Mouse (Mus musculus) neural tube, embryonic 14.5 days (tissue): ENCODE results near the gene Slc7a4. TPM values are rescaled to one million over a fixed set of nuclear protein-coding genes. Genes with fewer than 3 reads are reported as not detected.
A peak's percentile ranks its signal among the peaks of the same experiment; 100 is the strongest.

Experiments
- ATAC-seq: fragments of 200-750 bp; cut with Nextera tagmentation; 2 replicates; pipeline ENCODE4 v1.8.0; 2017; ENCODE audit warnings: low read depth, mild to moderate bottlenecking, moderate TSS enrichment, moderate library complexity
- H3K27ac ChIP-seq: fragments of 300-500 bp; sonication (generic); 2 replicates; pipeline ENCODE4 v1.5.1; 2014; ENCODE audit warnings: low read depth, mild to moderate bottlenecking, control low read depth, low read length, moderate library complexity, mixed read lengths
- H3K27me3 ChIP-seq: fragments of 300-500 bp; sonication (generic); 2 replicates; pipeline ENCODE4 v1.6.1; 2014; ENCODE audit warnings: low read length; ENCODE audit not compliant: control insufficient read depth, insufficient read depth
- H3K36me3 ChIP-seq: fragments of 300-500 bp; sonication (generic); 2 replicates; pipeline ENCODE4 v1.6.1; 2014; ENCODE audit warnings: low read length, mixed read lengths; ENCODE audit not compliant: control insufficient read depth, insufficient read depth
- H3K4me1 ChIP-seq: fragments of 300-500 bp; sonication (generic); 2 replicates; pipeline ENCODE4 v1.6.1; 2014; ENCODE audit warnings: low read length; ENCODE audit not compliant: control insufficient read depth, insufficient read depth
- H3K4me2 ChIP-seq: fragments of 300-500 bp; sonication (generic); 2 replicates; pipeline ENCODE4 v1.6.1; 2014; ENCODE audit warnings: mild to moderate bottlenecking, low read depth, low read length, control low read depth
- H3K4me3 ChIP-seq: fragments of 300-500 bp; sonication (generic); 2 replicates; pipeline ENCODE4 v1.5.1; 2014; ENCODE audit warnings: low read depth, low read length, control low read depth, mixed read lengths
- H3K9ac ChIP-seq: fragments of 300-500 bp; sonication (generic); replicated peaks from 2 replicates; pipeline ENCODE4 v1.6.1; 2014; ENCODE audit warnings: low read depth, mild to moderate bottlenecking, control low read depth, low read length, mixed read lengths
- H3K9me3 ChIP-seq: fragments of 300-500 bp; sonication (generic); 2 replicates; pipeline ENCODE4 v1.6.1; 2016; ENCODE audit warnings: low read length; ENCODE audit not compliant: control insufficient read depth
- WGBS: fragments of 180-500 bp; shearing (Covaris S2); extraction: QIAGEN DNeasy Blood & Tissue Kit; methylation state at CpG from one replicate; pipeline ENCODE4 v1.1.7; 2014; 5-methylcytosine and 5-hydroxymethylcytosine counted together
- polyA plus RNA-seq: library from polyadenylated mRNA; unstranded; fragments of >200 nt; fragmentation: Nextera tagmentation; extraction: Ambion mirVana; gene quantifications from 2 replicates; pipeline ENCODE4 v1.2.1, GENCODE M21; 2014

The Slc7a4 gene
- polyA plus RNA-seq: 32.8 and 39.1 TPM in 2 replicates

DNA sequence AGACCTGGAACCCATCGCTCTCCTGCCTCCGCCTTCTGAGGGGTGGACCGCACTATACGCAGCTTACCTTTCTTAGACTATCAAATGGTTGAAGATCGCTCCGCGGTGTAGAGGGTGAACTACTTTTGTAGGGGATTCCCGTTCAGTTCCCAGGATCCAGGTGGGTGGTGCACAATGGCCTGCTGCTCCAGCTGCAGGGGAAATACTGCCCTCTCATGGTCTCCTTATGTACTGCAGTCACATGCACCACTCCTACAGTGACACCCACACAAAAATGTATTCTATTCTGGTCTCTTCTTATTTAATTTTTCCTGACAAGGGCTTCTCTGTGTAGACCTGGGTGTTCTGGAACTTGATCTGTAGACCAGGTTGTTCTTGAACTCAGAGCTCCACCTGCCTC is at the start of gene Slc7a4:
TSS of gene Slc7a4 (minus strand) at position 151 of the 400 bp plus-strand sequence.
- Histone ChIP-seq H3K4me2 (no peak within 1 kb of the TSS), H3K27ac (no peak within 1 kb of the TSS), H3K36me3 (no peaks in the 10 kb centered on the region), H3K9ac (no peak within 1 kb of the TSS), H3K4me1 (no peaks in the 10 kb centered on the region), H3K9me3 (no peaks in the 10 kb centered on the region), H3K27me3 (no peaks in the 10 kb centered on the region), H3K4me3 (no peak within 1 kb of the TSS)
- WGBS: 16% methylated on average over 8 of the region's 8 CpGs
- no peak for ATAC-seq

- peaks cover 33% of the 10 kb centered on the region for H3K36me3 ChIP-seq
- no peaks in the 10 kb centered on the region for H3K4me1 ChIP-seq
- no peak overlapping the region for H3K9ac ChIP-seq
- no peak overlapping the region for H3K27ac ChIP-seq
- no peak overlapping the region for H3K4me3 ChIP-seq
- no peak overlapping the region for H3K4me2 ChIP-seq
- no peaks in the 10 kb centered on the region for H3K27me3 ChIP-seq
- ATAC-seq: no peak
- WGBS: 92% methylated on average over 2 of the region's 2 CpGs
- H3K9me3 ChIP-seq: no peaks in the 10 kb centered on the region
These were observed 49.6 kb upstream of the Slc7a4 start for GRCm38 (mm10) chr16:17632580-17632979.

DNA sequence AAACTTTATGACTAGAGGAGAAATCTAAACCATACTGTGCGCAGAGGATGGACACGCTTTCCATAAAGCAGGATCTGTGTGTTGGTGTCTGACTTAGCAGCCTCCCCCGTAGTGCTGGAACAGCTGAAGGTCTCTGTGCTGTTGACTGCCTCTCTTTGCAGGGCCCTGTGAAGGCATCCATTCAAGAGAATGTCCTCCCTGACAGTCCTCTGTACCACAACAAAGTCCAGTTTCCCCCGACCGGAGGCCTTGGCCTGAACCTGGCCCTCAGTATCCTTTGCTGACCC is 43.2 kb upstream of the Slc7a4 start:
- Histone ChIP-seq H3K9ac (no peak overlapping the region), H3K4me1 (no peaks in the 10 kb centered on the region), H3K4me3 (no peak overlapping the region), H3K36me3 (peaks cover 50% of the 10 kb centered on the region), H3K9me3 (no peaks in the 10 kb centered on the region), H3K27me3 (no peaks in the 10 kb centered on the region), H3K4me2 (no peak overlapping the region), H3K27ac (no peak overlapping the region)
- ATAC-seq: no peak
- 99% methylated on average over 5 of the region's 5 CpGs for WGBS

DNA sequence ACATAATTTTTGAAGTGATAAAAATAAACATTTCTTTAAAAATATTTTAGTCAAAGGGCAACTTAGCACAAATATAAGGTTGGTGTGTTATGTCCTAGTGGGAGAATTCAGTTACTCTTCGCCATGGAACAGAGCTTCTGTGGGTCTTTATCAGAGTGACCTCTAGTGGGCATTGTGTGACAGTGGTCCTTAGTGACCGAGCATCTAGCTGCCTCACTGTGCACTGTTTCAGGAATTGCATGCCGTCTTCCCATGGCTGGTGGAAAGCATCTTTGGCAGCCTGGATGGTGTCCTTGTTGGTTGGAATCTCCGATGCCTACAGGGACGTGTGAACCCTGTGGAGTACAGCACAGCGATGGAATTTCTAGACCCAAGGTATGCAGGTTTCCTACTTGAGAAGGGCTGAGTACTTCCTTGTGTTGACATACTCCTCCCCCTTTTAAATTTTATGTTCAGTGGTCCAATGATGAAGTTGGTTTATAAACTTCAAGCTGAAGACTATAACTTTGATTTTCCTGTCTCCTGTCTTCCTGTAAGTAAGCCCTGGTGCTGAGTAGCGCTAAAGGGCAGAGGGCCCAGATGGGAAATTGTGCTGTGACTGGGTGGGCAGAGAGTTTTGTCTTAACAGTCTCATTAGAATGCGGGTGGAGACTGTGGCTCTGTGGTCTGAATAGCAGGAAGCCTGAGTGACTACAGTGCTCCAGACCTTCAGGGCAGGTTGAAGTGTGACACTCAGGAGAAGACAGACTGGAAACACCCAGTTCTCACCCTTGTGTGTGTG is 42.7 kb upstream of the Slc7a4 start:
- Histone ChIP-seq H3K27me3 (no peaks in the 10 kb centered on the region), H3K9ac (no peak overlapping the region), H3K4me2 (no peak overlapping the region), H3K4me3 (no peak overlapping the region), H3K36me3 (peaks cover 50% of the 10 kb centered on the region), H3K27ac (no peak overlapping the region), H3K9me3 (no peaks in the 10 kb centered on the region), H3K4me1 (no peaks in the 10 kb centered on the region)
- ATAC-seq: peak; percentile 70; the same call in 1 of the 2 replicates
- WGBS: 73% methylated on average over 8 of the region's 8 CpGs

DNA sequence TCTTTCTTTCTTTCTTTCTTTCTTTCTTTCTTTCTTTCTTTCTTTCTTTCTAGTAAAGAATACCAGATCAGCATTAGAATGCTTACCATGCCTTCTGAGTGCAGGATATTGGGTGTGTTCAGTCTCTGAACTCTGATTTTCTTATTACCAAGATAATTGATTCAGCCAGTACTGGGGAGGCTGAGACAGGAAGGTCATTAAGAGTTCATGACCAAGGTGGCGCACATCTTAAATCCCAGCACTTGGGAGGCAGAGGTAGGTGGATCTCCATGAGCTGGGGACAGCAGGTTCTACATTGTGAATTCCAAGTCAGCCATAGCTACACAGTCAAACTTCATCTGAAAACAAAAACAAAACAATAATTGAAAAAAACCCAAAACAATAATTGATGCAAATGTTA is 38.9 kb upstream of the Slc7a4 start:
- H3K27me3 ChIP-seq: no peaks in the 10 kb centered on the region
- H3K4me3 ChIP-seq: no peak overlapping the region
- WGBS: 97% methylated on average over 1 of the region's 1 CpGs
- no peak overlapping the region for H3K9ac ChIP-seq
- no peaks in the 10 kb centered on the region for H3K9me3 ChIP-seq
- H3K36me3 ChIP-seq: peaks cover 25% of the 10 kb centered on the region
- no peak overlapping the region for H3K4me2 ChIP-seq
- ATAC-seq: no peak
- H3K27ac ChIP-seq: no peak overlapping the region
- H3K4me1 ChIP-seq: peaks cover 9% of the 10 kb centered on the region

DNA sequence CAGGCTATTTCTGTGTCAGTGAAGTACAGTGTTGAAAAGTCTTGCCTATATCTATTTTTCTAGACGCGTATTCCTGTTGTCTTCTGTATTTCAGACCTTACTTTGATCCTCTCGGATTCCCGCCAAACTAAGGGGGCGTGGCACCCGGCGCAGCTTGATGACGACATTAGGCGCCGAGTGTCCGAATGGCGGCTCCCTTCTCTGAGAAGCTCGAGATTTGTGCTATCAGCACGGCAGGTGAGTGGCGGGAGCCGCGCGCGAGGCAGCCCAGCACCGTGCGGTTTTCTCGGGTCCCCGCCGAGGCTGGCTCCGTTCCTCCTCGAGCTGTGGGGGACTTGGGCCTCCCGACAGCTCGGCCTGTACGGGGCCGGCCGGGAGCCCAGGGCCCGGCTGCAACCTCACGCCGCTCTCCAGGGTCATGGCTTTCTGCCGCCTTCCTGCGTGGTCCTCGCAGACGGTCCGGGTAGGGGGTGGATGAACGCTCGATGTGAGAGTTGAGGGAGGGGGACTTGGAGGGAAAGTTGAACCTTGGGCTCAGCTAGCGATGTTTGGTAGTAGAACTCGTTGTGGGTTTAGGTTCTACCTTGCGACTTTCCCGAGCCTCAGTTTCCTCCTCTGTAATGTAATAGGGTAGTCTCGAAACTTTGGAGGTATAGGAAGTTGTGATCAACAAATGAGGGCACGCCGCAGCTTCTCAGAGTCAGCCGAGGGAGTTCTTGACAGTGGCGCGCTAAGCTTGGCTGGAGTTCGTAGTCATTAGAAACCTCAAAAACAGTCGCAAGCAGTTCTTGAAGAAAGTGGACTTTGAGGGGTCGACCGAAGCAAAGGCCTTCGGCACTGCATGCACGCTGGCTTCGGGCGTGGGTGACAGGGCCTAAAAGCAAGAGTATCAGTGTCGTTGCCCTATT is 36.4 kb upstream of the Slc7a4 start, which contains the start of gene Smpd4:
TSS of gene Smpd4 (plus strand) at position 157 of the 908 bp plus-strand sequence.
- Histone ChIP-seq H3K9me3 (no peaks in the 10 kb centered on the region), H3K4me3 (peak within 1 kb of the TSS; percentile 95), H3K4me2 (peak within 1 kb of the TSS; percentile 68), H3K4me1 (peaks cover 9% of the 10 kb centered on the region), H3K27ac (0 out of 2 replicates have a peak within 1 kb of the TSS, but pooled peaks have one; percentile 39), H3K27me3 (no peaks in the 10 kb centered on the region), H3K9ac (peak within 1 kb of the TSS; percentile 82), H3K36me3 (peaks cover 14% of the 10 kb centered on the region)
- ATAC-seq: peak; percentile 84
- 4% methylated on average over 60 of the region's 60 CpGs for WGBS

DNA sequence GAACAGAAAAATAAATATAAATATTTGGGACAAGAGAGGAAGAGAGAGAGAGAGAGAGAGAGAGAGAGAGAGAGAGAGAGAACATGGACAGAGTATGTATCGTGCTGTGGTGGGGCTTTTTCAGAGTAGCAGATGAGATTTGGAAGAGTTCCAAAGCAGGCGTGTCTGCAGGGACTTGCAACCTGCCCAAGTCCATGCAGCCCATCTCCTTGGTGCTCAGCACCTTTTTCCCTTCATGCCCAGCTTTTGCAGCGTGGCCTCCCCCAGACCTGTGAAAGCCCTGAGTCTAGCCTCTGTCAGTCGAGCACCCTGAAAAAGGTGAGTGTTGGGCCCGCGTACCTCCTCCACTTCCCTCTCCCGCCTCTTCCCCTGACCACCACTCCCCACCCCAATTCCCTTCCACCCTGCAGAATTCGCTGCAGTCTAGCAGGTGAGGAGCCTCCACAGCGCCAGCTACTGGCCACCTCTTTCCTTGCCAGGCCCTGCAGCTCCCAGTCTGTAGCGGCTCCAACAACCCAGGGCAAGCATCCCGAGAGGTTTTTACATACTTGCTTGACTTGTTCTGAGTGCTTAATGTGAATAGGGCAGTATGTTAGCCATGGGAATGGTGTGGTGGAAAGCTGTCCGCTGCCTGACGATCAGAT is 35.0 kb upstream of the Slc7a4 start:
- no peak for ATAC-seq
- WGBS: 18% methylated on average over 13 of the region's 13 CpGs
- no peaks in the 10 kb centered on the region for H3K9me3 ChIP-seq
- H3K9ac ChIP-seq: no peak overlapping the region
- H3K27ac ChIP-seq: no peak overlapping the region
- H3K4me3 ChIP-seq: no peak overlapping the region
- peaks cover 5% of the 10 kb centered on the region; the same call in 1 of the 2 replicates for H3K36me3 ChIP-seq
- H3K4me2 ChIP-seq: no peak overlapping the region
- H3K4me1 ChIP-seq: peaks cover 9% of the 10 kb centered on the region
- H3K27me3 ChIP-seq: no peaks in the 10 kb centered on the region

GRCm38 (mm10) chr16:17616212-17616611 is 33.2 kb upstream of the Slc7a4 start:
- no peak overlapping the region for H3K9ac ChIP-seq
- ATAC-seq: no peak
- WGBS: 89% methylated on average over 5 of the region's 5 CpGs
- H3K27ac ChIP-seq: no peak overlapping the region
- H3K27me3 ChIP-seq: no peaks in the 10 kb centered on the region
- H3K4me3 ChIP-seq: no peak overlapping the region
- H3K4me2 ChIP-seq: no peak overlapping the region
- peaks cover 9% of the 10 kb centered on the region for H3K4me1 ChIP-seq
- H3K9me3 ChIP-seq: no peaks in the 10 kb centered on the region
- no peaks in the 10 kb centered on the region for H3K36me3 ChIP-seq
